In genomic region chr3:87385105-87385504, GRCm38 (mm10) we compare ENCODE assay signal across 1 mouse cellular context.
A peak's percentile ranks its signal among the peaks of the same experiment; 100 is the strongest.
TF ChIP-seq lines count a peak whose summit lies in the region.

No protein-coding gene starts in this region.

TF ChIP-seq in CH12.LX, 34 proteins besides CTCF, POLR2A, EP300 and RAD21:
- TF ChIP-seq ZMIZ1 (IDR thresholded peaks at IDR 0.05; ENCODE audit: low read depth, low read length) (no peak), TCF12 (IDR thresholded peaks at IDR 0.05; ENCODE audit: low read depth, low read length) (0 out of 2 replicates have a peak, but pooled peaks have one; percentile 23), MYC (IDR thresholded peaks at IDR 0.05; ENCODE audit: low read depth, low read length) (no peak), JUN (IDR thresholded peaks at IDR 0.05; ENCODE audit: insufficient read depth, low read depth, low read length) (no peak), MAZ (IDR thresholded peaks at IDR 0.05; ENCODE audit: low read depth, low read length) (peak; percentile 62; the same call in 1 of the 2 replicates), MAFK (IDR thresholded peaks at IDR 0.05; ENCODE audit: insufficient replicate concordance, low read length) (no peak), KAT2A (IDR thresholded peaks at IDR 0.05; ENCODE audit: insufficient replicate concordance, low read length) (no peak), PAX5 (IDR thresholded peaks at IDR 0.05; ENCODE audit: low read length) (no peak), MAX (IDR thresholded peaks at IDR 0.05; ENCODE audit: low read length) (no peak), CHD1 (IDR thresholded peaks at IDR 0.05; ENCODE audit: low read depth, low read length) (no peak), GABPA (IDR thresholded peaks at IDR 0.05; ENCODE audit: insufficient replicate concordance, low read depth, low read length) (no peak), USF2 (conservative IDR thresholded peaks at IDR 0.05; ENCODE audit: low read depth, low read length) (no peak), MXI1 (IDR thresholded peaks at IDR 0.05; ENCODE audit: low read depth, low read length) (no peak), MEF2A (IDR thresholded peaks at IDR 0.05; ENCODE audit: borderline replicate concordance, low read depth, low read length) (no peak), SIN3A (IDR thresholded peaks at IDR 0.05; ENCODE audit: low read length) (0 out of 2 replicates have a peak, but pooled peaks have one; percentile 23), ZC3H11A (IDR thresholded peaks at IDR 0.05; ENCODE audit: low read depth, low read length) (no peak), POLR2AphosphoS2 (IDR thresholded peaks at IDR 0.05; ENCODE audit: low read depth, low read length) (no peak), E2F4 (IDR thresholded peaks at IDR 0.05; ENCODE audit: insufficient replicate concordance, low read depth, low read length) (no peak), ELF1 (IDR thresholded peaks at IDR 0.05; ENCODE audit: low read depth, low read length) (no peak), RCOR1 (conservative IDR thresholded peaks at IDR 0.05; ENCODE audit: low read depth, low read length) (no peak), UBTF (IDR thresholded peaks at IDR 0.05; ENCODE audit: low read depth, low read length) (no peak), NRF1 (IDR thresholded peaks at IDR 0.05; ENCODE audit: low read depth, low read length) (no peak), ZNF384 (IDR thresholded peaks at IDR 0.05; ENCODE audit: low read depth, low read length) (no peak), ETS1 (conservative IDR thresholded peaks at IDR 0.05; ENCODE audit: low read depth, low read length) (0 out of 2 replicates have a peak, but pooled peaks have one; percentile 17), BHLHE40 (IDR thresholded peaks at IDR 0.05; ENCODE audit: low read depth, low read length) (no peak), USF1 (IDR thresholded peaks at IDR 0.05; ENCODE audit: low read depth, low read length) (no peak), CHD2 (IDR thresholded peaks at IDR 0.05; ENCODE audit: low read length) (no peak), JUND (conservative IDR thresholded peaks at IDR 0.05; ENCODE audit: low read depth, low read length) (no peak), IRF4 (IDR thresholded peaks at IDR 0.05; ENCODE audit: low read depth, low read length) (0 out of 2 replicates have a peak, but pooled peaks have one; percentile 7)
